Mouse (Mus musculus) liver, adult 2 months (tissue): ENCODE measurements at regions not wholly inside any gene's neighbourhood (a gene's known extent, or its start where the extent isn't known, plus 50 kb on each side); places are given as distances from the start of the nearest gene placed in this dataset.

Experiments
- CTCF ChIP-seq: fragments of 200-500 bp; IDR thresholded peaks from 2 replicates; pipeline ENCODE4 v1.5.1; 2011; ENCODE audit warnings: low read depth, low read length, control low read depth
- POLR2A ChIP-seq: fragments of 200-500 bp; IDR thresholded peaks from 2 replicates; pipeline ENCODE4 v1.6.1; 2011; ENCODE audit warnings: low read length, control low read depth; ENCODE audit not compliant: insufficient read depth; ENCODE audit errors: extremely low read depth

DNA sequence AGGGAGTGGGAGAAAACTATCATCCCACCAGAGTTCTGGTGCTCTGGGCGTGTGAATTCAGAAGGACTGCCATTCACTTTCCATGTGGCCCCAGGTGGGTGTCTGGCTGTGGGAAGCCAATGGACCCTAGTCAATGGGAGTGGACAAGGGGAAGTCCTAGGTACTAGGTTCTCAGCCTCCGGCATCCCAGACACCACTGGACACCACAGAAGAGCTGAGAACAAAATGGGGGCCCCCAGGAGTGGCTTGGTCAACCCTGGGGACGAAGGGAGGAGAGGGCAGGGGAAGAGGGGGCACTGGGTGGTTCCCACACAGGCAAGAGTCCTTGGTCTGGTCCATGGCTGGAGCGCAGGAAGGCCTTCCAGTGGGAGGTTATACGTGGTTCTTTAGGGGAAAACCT is 81.8 kb upstream of the Slc4a7 start:
- no peak for TF ChIP-seq CTCF
- TF ChIP-seq POLR2A, result no peak
